ENCODE assay signal across 18 mouse cellular contexts in the genomic region with DNA sequence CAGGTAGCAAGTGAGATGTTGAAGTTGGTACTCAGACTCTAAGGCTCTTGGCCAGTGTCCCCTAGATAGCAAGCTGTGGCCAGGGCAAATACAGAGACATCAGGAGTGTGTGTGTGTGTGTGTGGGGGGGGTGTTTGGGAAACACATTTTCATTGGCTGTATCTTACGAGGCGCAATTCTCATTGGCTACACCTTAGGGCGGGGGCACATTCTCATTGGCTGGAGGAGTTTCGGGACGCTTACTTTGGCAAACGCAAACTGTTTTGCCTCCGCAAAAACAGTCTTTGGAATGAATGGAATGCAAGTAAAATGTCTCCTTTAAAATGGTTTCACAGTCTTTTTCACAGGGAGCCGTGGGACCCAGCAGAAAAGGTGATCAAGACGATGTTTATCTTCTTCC. TPM values are rescaled to one million over a fixed set of nuclear protein-coding genes. Genes with fewer than 3 reads are reported as not detected.
DNase-seq lines count a peak whose midpoint lies in the region; ATAC-seq and TF ChIP-seq lines count a peak whose summit lies in the region.
"Had no signal": no experiment of that assay in that cellular context is flagged by ENCODE, and none has a peak within 500 bp of the region (broad histone marks: within the 10 kb centered on the region; RNA-seq: fewer than 3 reads in every experiment).

No protein-coding gene starts in this region.

- peak; percentile 19 for DNase-seq in embryo, embryonic 9.5 days (ENCODE audit: extremely low spot score)
- no peak for DNase-seq in embryo, embryonic 10.5 days (ENCODE audit: low spot score)
- peak; percentile 32 for DNase-seq in kidney, postnatal 14 days
- no peak for DNase-seq in kidney, adult 8-10 months
- DNase-seq in Muller cell, postnatal 12 days (ENCODE audit: inconsistent ontology term) = peak; percentile 14
- peak; percentile 30 for DNase-seq in limb, embryonic 14.5 days (ENCODE audit: low spot score)
- DNase-seq in ovary, postnatal 14 days (ENCODE audit: low spot score) = no peak
- DNase-seq in liver = no peak
- DNase-seq: cerebellum, adult 8-10 months; gastrocnemius, postnatal 25 days; heart, postnatal 4 days; right cerebral cortex, postnatal 25 days; thymus, adult 18-20 months had no signal

- 35% methylated on average over 9 of the region's 9 CpGs for WGBS in limb, embryonic 14.5 days

- H3K4me2 ChIP-seq in limb, embryonic 14.5 days (replicated peaks; ENCODE audit: low read depth, low read length, severe bottlenecking) = peak overlapping the region; percentile 9; the same call in 1 of the 2 replicates
- H3K4me2 ChIP-seq: heart, embryonic 11.5 days had no signal

- H3K27ac ChIP-seq in limb, embryonic 14.5 days (replicated peaks; ENCODE audit: low read depth, low read length) = no peak overlapping the region
- H3K27ac ChIP-seq: hindbrain, postnatal 0 days; liver, embryonic 14.5 days had no signal

- ATAC-seq in limb, embryonic 14.5 days (ENCODE audit: low FRiP score, low read depth) = peak; percentile 61; the same call in 1 of the 2 replicates
- ATAC-seq: hindbrain, postnatal 0 days had no signal

- no peaks in the 10 kb centered on the region for H3K27me3 ChIP-seq in limb, embryonic 14.5 days (ENCODE audit: control insufficient read depth, insufficient read depth, low read length)

- H3K9ac ChIP-seq in limb, embryonic 14.5 days (ENCODE audit: low read depth, low read length, severe bottlenecking) = no peak overlapping the region
- H3K9ac ChIP-seq: liver, embryonic 14.5 days had no signal

- TF ChIP-seq POLR2A in limb, embryonic 14.5 days (IDR thresholded peaks at IDR 0.05; ENCODE audit: borderline replicate concordance, extremely low read depth, insufficient read depth, insufficient read length) = no peak

- H3K9me3 ChIP-seq in limb, embryonic 14.5 days (ENCODE audit: control insufficient read depth, low read length) = no peaks in the 10 kb centered on the region

- no peaks in the 10 kb centered on the region for H3K36me3 ChIP-seq in limb, embryonic 14.5 days (ENCODE audit: control insufficient read depth, insufficient read depth, low read length)

- no peak overlapping the region for H3K4me3 ChIP-seq in limb, embryonic 14.5 days (replicated peaks; ENCODE audit: low read length)
- H3K4me3 ChIP-seq: erythroblast, embryonic 14.5 days; megakaryocyte, embryonic 14.5 days had no signal

- peaks cover 44% of the 10 kb centered on the region for H3K4me1 ChIP-seq in limb, embryonic 14.5 days (ENCODE audit: control insufficient read depth, insufficient read depth, low read length)
- H3K4me1 ChIP-seq: megakaryocyte, embryonic 14.5 days had no signal

RNA-seq across cellular contexts. Expression of a gene that starts 46.9 kb away (rescaled TPM):
- 87.8 and 90.3 TPM in 2 replicates for polyA plus RNA-seq in limb, embryonic 14.5 days (2012; rRNA removed)
- 111 and 138 TPM in 2 replicates for polyA plus RNA-seq in limb, embryonic 14.5 days (2014; fragmentation: Nextera tagmentation; extraction: Ambion mirVana)
- polyA plus RNA-seq: erythroblast, embryonic 14.5 days had no signal

Comparison
In these comparisons a context has a peak if more than half of its experiments do, and no peak if none do; other contexts are left out.
1. DNase-seq: peak in embryo, embryonic 9.5 days (single experiment), kidney, postnatal 14 days (single experiment), Muller cell, postnatal 12 days (single experiment) and limb, embryonic 14.5 days (single experiment); none in embryo, embryonic 10.5 days (single experiment), kidney, adult 8-10 months (0 of 2), ovary, postnatal 14 days (single experiment) and liver (single experiment).